7 mouse cellular contexts compared by ENCODE assay signal in the genomic region with DNA sequence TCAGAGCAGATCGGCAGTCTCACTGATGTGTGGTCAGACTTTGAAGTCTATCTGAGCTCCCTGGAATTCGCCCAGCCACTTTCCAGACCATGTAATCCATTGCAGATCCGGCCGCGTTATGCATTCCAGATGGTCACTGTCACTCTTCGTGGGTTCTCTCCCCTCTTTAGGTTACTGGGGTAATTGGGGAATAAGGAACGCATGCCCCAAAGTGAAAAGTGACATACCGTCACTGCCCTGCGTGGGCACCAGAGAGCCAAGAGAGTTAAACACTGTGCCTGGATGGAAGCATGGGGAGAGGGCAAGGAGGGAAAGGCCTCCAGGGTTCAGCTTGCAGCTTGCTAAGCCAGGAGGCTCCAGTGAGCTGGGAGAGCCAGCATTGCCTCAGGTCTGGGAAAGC.
A peak's percentile ranks its signal among the peaks of the same experiment; 100 is the strongest.
DNase-seq lines count a peak whose midpoint lies in the region; ATAC-seq and TF ChIP-seq lines count a peak whose summit lies in the region.

No protein-coding gene starts in this region.

- H3K4me2 ChIP-seq in liver, embryonic 14.5 days (ENCODE audit: low read depth): no peak overlapping the region
- H3K4me2 ChIP-seq in limb, embryonic 15.5 days: no peak overlapping the region

- no peaks in the 10 kb centered on the region for H3K4me1 ChIP-seq in liver, embryonic 14.5 days (replicated peaks; ENCODE audit: control insufficient read depth in 2 of 2, insufficient read depth in 2 of 2, low read length in 1 of 2)
- peaks cover 3% of the 10 kb centered on the region; the same call in 1 of the 2 replicates for H3K4me1 ChIP-seq in embryonic fibroblast, embryonic 13.5 days (ENCODE audit: control insufficient read depth, insufficient read depth, low read length)
- peaks cover 53% of the 10 kb centered on the region for H3K4me1 ChIP-seq in limb, embryonic 15.5 days

- no peaks in the 10 kb centered on the region for H3K27me3 ChIP-seq in liver, embryonic 14.5 days (ENCODE audit: control insufficient read depth, insufficient read depth, low read length)
- no peaks in the 10 kb centered on the region for H3K27me3 ChIP-seq in limb, embryonic 15.5 days

- TF ChIP-seq POLR2A in embryonic fibroblast, embryonic 13.5 days (IDR thresholded peaks at IDR 0.05; ENCODE audit: low read depth, low read length): no peak

- no peak for TF ChIP-seq EP300 in liver, embryonic 14.5 days (IDR thresholded peaks at IDR 0.05; ENCODE audit: low read depth)

- DNase-seq in liver, embryonic 14.5 days (ENCODE audit: low read depth in 3 of 3, low spot score in 3 of 3): no peak
- DNase-seq in liver: no peak
- peak; percentile 19 for DNase-seq in adrenal gland, postnatal 25 days
- DNase-seq in right cerebral cortex, postnatal 14 days: no peak
- DNase-seq in left cerebral cortex, adult 18-20 months (ENCODE audit: low spot score in 2 of 2): no peak

- 57% methylated on average over 9 of the region's 9 CpGs for WGBS in liver, embryonic 14.5 days (ENCODE audit: insufficient replicate concordance)
- WGBS in limb, embryonic 15.5 days: 20% methylated on average over 9 of the region's 9 CpGs

- H3K9ac ChIP-seq in liver, embryonic 14.5 days (replicated peaks): no peak overlapping the region
- H3K9ac ChIP-seq in limb, embryonic 15.5 days: no peak overlapping the region

- 0 out of 2 replicates have a peak, but pooled peaks have one; percentile 6 for TF ChIP-seq CTCF in liver, embryonic 14.5 days (IDR thresholded peaks at IDR 0.05; ENCODE audit: low read depth)
- peak; percentile 22; the same call in 1 of the 2 replicates for TF ChIP-seq CTCF in embryonic fibroblast, embryonic 13.5 days (IDR thresholded peaks at IDR 0.05; ENCODE audit: borderline replicate concordance, insufficient read depth, low read length)

- ATAC-seq in liver, embryonic 14.5 days (ENCODE audit: insufficient read depth): no peak
- ATAC-seq in limb, embryonic 15.5 days (ENCODE audit: insufficient number of reproducible peaks, low FRiP score, low TSS enrichment, low read depth): no peak; the same call in 1 of the 2 replicates

- no peak overlapping the region for H3K27ac ChIP-seq in liver, embryonic 14.5 days
- peak overlapping the region; percentile 53 for H3K27ac ChIP-seq in embryonic fibroblast, embryonic 13.5 days (ENCODE audit: insufficient read depth, low read length)
- H3K27ac ChIP-seq in limb, embryonic 15.5 days: peak overlapping the region; percentile 79

- no peaks in the 10 kb centered on the region for H3K36me3 ChIP-seq in liver, embryonic 14.5 days (replicated peaks; ENCODE audit: control insufficient read depth, insufficient read depth, low read depth)
- no peaks in the 10 kb centered on the region for H3K36me3 ChIP-seq in limb, embryonic 15.5 days

- H3K9me3 ChIP-seq in liver, embryonic 14.5 days (ENCODE audit: control insufficient read depth, low read length): no peaks in the 10 kb centered on the region
- no peaks in the 10 kb centered on the region for H3K9me3 ChIP-seq in limb, embryonic 15.5 days

- no peak overlapping the region for H3K4me3 ChIP-seq in liver, embryonic 14.5 days (ENCODE audit: insufficient read depth in 1 of 2, low read depth in 2 of 2, low read length in 2 of 2)
- no peak overlapping the region for H3K4me3 ChIP-seq in embryonic fibroblast, embryonic 13.5 days (ENCODE audit: insufficient read depth, low read length)
- no peak overlapping the region for H3K4me3 ChIP-seq in limb, embryonic 15.5 days
